Mouse (Mus musculus): ENCODE results near the gene Lhx9. TPM values are rescaled to one million over a fixed set of nuclear protein-coding genes. Genes with fewer than 3 reads are reported as not detected.

Gene Lhx9
- polyA plus RNA-seq, 1 experiment from 2014 or later, result 44.5 TPM

Other genes with a start within 250 kb of the Lhx9 start
- 25.8 and 27.4 TPM in 2 replicates for gene Nek7, start 228.4 kb downstream of the Lhx9 start, polyA plus RNA-seq (2016; fragmentation: Nextera tagmentation; extraction: Ambion mirVana)
- 55.5 and 61.9 TPM in 2 replicates for gene 2310009B15Rik, start 8.3 kb upstream of the Lhx9 start, polyA plus RNA-seq (2016; fragmentation: Nextera tagmentation; extraction: Ambion mirVana)
- gene Dennd1b, start 114.9 kb upstream of the Lhx9 start, polyA plus RNA-seq (2016; fragmentation: Nextera tagmentation; extraction: Ambion mirVana), result 12.9 and 14.5 TPM in 2 replicates